Mouse (Mus musculus): Measurements from ENCODE around the gene Ptrh1.

DNA sequence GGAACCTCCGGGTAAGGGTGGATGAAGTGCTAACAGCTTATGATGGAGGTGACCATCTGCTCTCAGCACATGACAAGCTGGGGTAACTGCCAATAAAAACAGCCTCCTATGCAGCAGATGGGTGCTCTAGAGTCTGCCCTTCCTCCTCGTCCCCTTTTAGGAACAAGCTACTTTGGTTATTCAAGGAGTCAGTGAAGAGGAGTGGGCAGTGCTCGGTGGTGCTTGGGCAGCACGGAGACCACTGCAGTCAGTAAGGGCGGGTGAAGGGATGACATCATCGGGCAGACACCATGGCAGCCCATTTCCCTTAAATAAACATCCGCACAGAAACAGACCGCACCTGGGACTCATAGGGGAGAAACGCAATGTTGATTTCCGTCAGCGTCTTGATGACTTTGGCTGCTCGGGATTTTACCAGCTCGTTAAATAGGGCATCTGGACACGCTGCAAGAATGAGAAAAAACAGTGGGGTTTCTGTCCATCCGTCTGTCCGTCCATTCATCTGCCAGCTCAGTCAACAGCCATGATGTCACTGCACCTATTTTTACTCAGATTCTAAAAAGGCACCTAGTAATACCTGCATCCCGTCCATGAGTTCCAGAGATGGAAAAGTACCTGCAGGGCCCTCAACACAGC is 41.5 kb downstream of the Ptrh1 start:
- TF ChIP-seq CTCF (conservative IDR thresholded peaks at IDR 0.05; ENCODE audit: insufficient read depth, insufficient read length, low read depth, low read length) (no peak), POLR2A (IDR thresholded peaks at IDR 0.05; ENCODE audit: low read depth, low read length) (no peak)
